Mouse (Mus musculus): ENCODE data around the gene Lhfpl5.
A peak's percentile ranks its signal among the peaks of the same experiment; 100 is the strongest.

Lhfpl5 gene

GRCm38 (mm10) chr17:28572521-28572920, 2.9 kb upstream of the Lhfpl5 start:
- DNase-seq (ENCODE audit: low spot score) = no peak

- no peak for DNase-seq (ENCODE audit: low spot score)
These were observed 2.5 kb upstream of the Lhfpl5 start for GRCm38 (mm10) chr17:28572941-28573340.

GRCm38 (mm10) chr17:28580396-28580795, 5.0 kb downstream of the Lhfpl5 start:
- peak; percentile 61 for DNase-seq (ENCODE audit: low spot score)

- DNase-seq (ENCODE audit: low spot score) = no peak
These were observed 5.6 kb downstream of the Lhfpl5 start for GRCm38 (mm10) chr17:28581056-28581455.

- no peak for DNase-seq (ENCODE audit: low spot score)
These were observed 11.1 kb downstream of the Lhfpl5 start for GRCm38 (mm10) chr17:28586509-28586908.

GRCm38 (mm10) chr17:28588591-28588990, 13.2 kb downstream of the Lhfpl5 start:
- no peak for DNase-seq (ENCODE audit: low spot score)

- no peak for DNase-seq (ENCODE audit: low spot score)
These were observed 15.2 kb downstream of the Lhfpl5 start for GRCm38 (mm10) chr17:28590596-28590995.

- no peak for DNase-seq (ENCODE audit: low spot score)
These were observed 16.0 kb downstream of the Lhfpl5 start for GRCm38 (mm10) chr17:28591476-28591875.

GRCm38 (mm10) chr17:28592998-28593397, 17.6 kb downstream of the Lhfpl5 start:
- DNase-seq (ENCODE audit: low spot score) = peak; percentile 71

GRCm38 (mm10) chr17:28593965-28594364, 18.5 kb downstream of the Lhfpl5 start:
- no peak for DNase-seq (ENCODE audit: low spot score)

- no peak for DNase-seq (ENCODE audit: low spot score)
These were observed 25.3 kb downstream of the Lhfpl5 start for GRCm38 (mm10) chr17:28600780-28601179.

GRCm38 (mm10) chr17:28601557-28602250, 26.3 kb downstream of the Lhfpl5 start:
- no peak for DNase-seq (ENCODE audit: low spot score)

- no peak for DNase-seq (ENCODE audit: low spot score)
These were observed 34.1 kb downstream of the Lhfpl5 start for GRCm38 (mm10) chr17:28609543-28609942.

- DNase-seq (ENCODE audit: low spot score) = no peak
These were observed 37.2 kb downstream of the Lhfpl5 start for GRCm38 (mm10) chr17:28612603-28613002.

- no peak for DNase-seq (ENCODE audit: low spot score)
These were observed 37.7 kb downstream of the Lhfpl5 start for GRCm38 (mm10) chr17:28613096-28613495.

GRCm38 (mm10) chr17:28615332-28615731, 39.9 kb downstream of the Lhfpl5 start:
- no peak for DNase-seq (ENCODE audit: low spot score)

- no peak for DNase-seq (ENCODE audit: low spot score)
These were observed 42.2 kb downstream of the Lhfpl5 start for GRCm38 (mm10) chr17:28617636-28618035.

GRCm38 (mm10) chr17:28618124-28618523, 42.7 kb downstream of the Lhfpl5 start:
- no peak for DNase-seq (ENCODE audit: low spot score)

- no peak for DNase-seq (ENCODE audit: low spot score)
These were observed 43.3 kb downstream of the Lhfpl5 start for GRCm38 (mm10) chr17:28618775-28619174.

GRCm38 (mm10) chr17:28621381-28622299, 46.2 kb downstream of the Lhfpl5 start:
- DNase-seq (ENCODE audit: low spot score) = peak; percentile 49

GRCm38 (mm10) chr17:28622300-28622759, 46.9 kb downstream of the Lhfpl5 start, which contains the start of gene Srpk1:
Gene Srpk1, minus strand, starts transcription at chr17:28622709.
- DNase-seq (ENCODE audit: low spot score) = peak; percentile 92

GRCm38 (mm10) chr17:28624841-28625240, 49.4 kb downstream of the Lhfpl5 start:
- no peak for DNase-seq (ENCODE audit: low spot score)

GRCm38 (mm10) chr17:28625327-28625726, 49.9 kb downstream of the Lhfpl5 start:
- no peak for DNase-seq (ENCODE audit: low spot score)
